ENCODE assay signal across 8 mouse cellular contexts in genomic region chr13:21506221-21506649, GRCm38 (mm10). TPM values are rescaled to one million over a fixed set of nuclear protein-coding genes. Genes with fewer than 3 reads are reported as not detected.
DNase-seq lines count a peak whose midpoint lies in the region; ATAC-seq and TF ChIP-seq lines count a peak whose summit lies in the region.

No protein-coding gene starts in this region.

- H3K27ac ChIP-seq in ES-E14 (ENCODE audit: insufficient read depth, low read depth, low read length, poor library complexity, severe bottlenecking): no peak overlapping the region
- H3K27ac ChIP-seq in forebrain, embryonic 15.5 days (replicated peaks): peak overlapping the region; percentile 80
- peak overlapping the region; percentile 88 for H3K27ac ChIP-seq in layer of hippocampus, adult 2 months
- H3K27ac ChIP-seq in lung, embryonic 14.5 days (ENCODE audit: low read depth): peak overlapping the region; percentile 87
- peak overlapping the region; percentile 60; the same call in 1 of the 2 replicates for H3K27ac ChIP-seq in olfactory bulb, adult 2 months (ENCODE audit: insufficient read depth, low read depth, low read length)
- peak overlapping the region; percentile 53 for H3K27ac ChIP-seq in thymus, adult 2 months (ENCODE audit: control insufficient read depth, insufficient read depth, low read length)

- DNase-seq in ES-E14 (ENCODE audit: low read depth, low spot score): peak; percentile 81
- DNase-seq in cerebellum, adult 11-12 months: peak; percentile 80
- DNase-seq in heart, postnatal 36 days: peak; percentile 80 to 85
- peak; percentile 79 to 83 for DNase-seq in layer of hippocampus, adult 2 months (ENCODE audit: low spot score in 2 of 2)
- DNase-seq in lung, embryonic 14.5 days: peak; percentile 93
- peak; percentile 71 for DNase-seq in thymus, adult 2 months

- no peak for TF ChIP-seq CTCF in layer of hippocampus, adult 2 months (conservative IDR thresholded peaks at IDR 0.05)
- TF ChIP-seq CTCF in lung, embryonic 14.5 days (IDR thresholded peaks at IDR 0.05; ENCODE audit: low read depth): no peak
- no peak for TF ChIP-seq CTCF in olfactory bulb, adult 2 months (IDR thresholded peaks at IDR 0.05; ENCODE audit: insufficient read depth, low read depth, low read length)
- 0 out of 2 replicates have a peak, but pooled peaks have one; percentile 31 for TF ChIP-seq CTCF in thymus, adult 2 months (IDR thresholded peaks at IDR 0.05; ENCODE audit: borderline replicate concordance, control insufficient read depth, extremely low read depth, insufficient read depth, low read length, poor library complexity)

- H3K9ac ChIP-seq in ES-E14 (ENCODE audit: insufficient read depth, low read depth, low read length, poor library complexity, severe bottlenecking): peak overlapping the region; percentile 97
- peak overlapping the region; percentile 72 for H3K9ac ChIP-seq in forebrain, embryonic 15.5 days (replicated peaks)
- peak overlapping the region; percentile 65 for H3K9ac ChIP-seq in lung, embryonic 14.5 days

- peak overlapping the region; percentile 77 to 92 for H3K4me3 ChIP-seq in ES-E14 (ENCODE audit: insufficient read depth in 1 of 2, low read depth in 1 of 2, low read length in 2 of 2, poor library complexity in 1 of 2, severe bottlenecking in 1 of 2)
- H3K4me3 ChIP-seq in forebrain, embryonic 15.5 days: peak overlapping the region; percentile 60
- peak overlapping the region; percentile 66 for H3K4me3 ChIP-seq in layer of hippocampus, adult 2 months
- peak overlapping the region; percentile 62 for H3K4me3 ChIP-seq in lung, embryonic 14.5 days (ENCODE audit: low read depth, low read length)
- H3K4me3 ChIP-seq in olfactory bulb, adult 2 months (ENCODE audit: insufficient read depth, low read depth, low read length): peak overlapping the region; percentile 80
- peak overlapping the region; percentile 80 for H3K4me3 ChIP-seq in thymus, adult 2 months (ENCODE audit: control insufficient read depth, insufficient read depth, low read length)

- ATAC-seq in forebrain, embryonic 15.5 days (replicated peaks): peak; percentile 100
- ATAC-seq in lung, embryonic 14.5 days (ENCODE audit: insufficient read depth): peak; percentile 100

- no peaks in the 10 kb centered on the region for H3K9me3 ChIP-seq in ES-E14 (ENCODE audit: control insufficient read depth, insufficient read depth, low read depth, low read length)
- no peaks in the 10 kb centered on the region for H3K9me3 ChIP-seq in forebrain, embryonic 15.5 days
- H3K9me3 ChIP-seq in lung, embryonic 14.5 days (ENCODE audit: low read depth, low read length): no peaks in the 10 kb centered on the region

- H3K36me3 ChIP-seq in ES-E14 (ENCODE audit: control insufficient read depth, insufficient read depth, low read length, poor library complexity, severe bottlenecking): no peaks in the 10 kb centered on the region
- no peaks in the 10 kb centered on the region for H3K36me3 ChIP-seq in forebrain, embryonic 15.5 days
- H3K36me3 ChIP-seq in lung, embryonic 14.5 days (ENCODE audit: insufficient read depth): no peaks in the 10 kb centered on the region
- H3K36me3 ChIP-seq in thymus, adult 2 months (ENCODE audit: control insufficient read depth, insufficient read depth, low read length): no peaks in the 10 kb centered on the region

- intact Hi-C loops in heart, postnatal 36 days (cut with DNase I): loop anchor here (2.0 to 10.0 kb wide), 3 partner anchors 25 to 101 kb away; partner anchors contain the start of genes Nkapl, Zkscan3 and Zkscan8

- H3K27me3 ChIP-seq in forebrain, embryonic 15.5 days: no peaks in the 10 kb centered on the region
- no peaks in the 10 kb centered on the region for H3K27me3 ChIP-seq in lung, embryonic 14.5 days (ENCODE audit: insufficient read depth, low read length)
- no peaks in the 10 kb centered on the region for H3K27me3 ChIP-seq in thymus, adult 2 months (ENCODE audit: control insufficient read depth, insufficient read depth, low read length)

- under 1% methylated on average over 21 of the region's 21 CpGs for WGBS in forebrain, embryonic 15.5 days
- WGBS in lung, embryonic 14.5 days: under 1% methylated on average over 21 of the region's 21 CpGs
- under 1% methylated on average over 21 of the region's 21 CpGs for WGBS in olfactory bulb, adult 2 months
- WGBS in thymus, adult 2 months: under 1% methylated on average over 21 of the region's 21 CpGs

- in situ Hi-C loops in ES-E14 (cut with MboI; ENCODE audit: low sequenced_read_pairs in 2 of 2, unreplicated experiment in 2 of 2): no loop called here

- H3K4me1 ChIP-seq in ES-E14 (ENCODE audit: control insufficient read depth in 2 of 2, insufficient read depth in 2 of 2, low read length in 2 of 2, poor library complexity in 1 of 2): peaks cover 0 to 2% of the 10 kb centered on the region in 2 experiments; a peak in 1 of 4 replicates
- H3K4me1 ChIP-seq in forebrain, embryonic 15.5 days: peaks cover 7% of the 10 kb centered on the region; the same call in 1 of the 2 replicates
- H3K4me1 ChIP-seq in lung, embryonic 14.5 days (ENCODE audit: insufficient read depth): no peaks in the 10 kb centered on the region
- no peaks in the 10 kb centered on the region for H3K4me1 ChIP-seq in olfactory bulb, adult 2 months (ENCODE audit: control insufficient read depth, insufficient read depth, low read length)
- H3K4me1 ChIP-seq in thymus, adult 2 months (replicated peaks; ENCODE audit: control insufficient read depth, insufficient read depth, low read length): no peaks in the 10 kb centered on the region

- peak; percentile 69 for TF ChIP-seq POLR2A in olfactory bulb, adult 2 months (IDR thresholded peaks at IDR 0.05; ENCODE audit: insufficient read depth, low read depth, low read length)
- TF ChIP-seq POLR2A in thymus, adult 2 months (IDR thresholded peaks at IDR 0.05; ENCODE audit: control insufficient read depth, extremely low read depth, insufficient read depth, low read length, poor library complexity): no peak

- peak overlapping the region; percentile 56 for H3K4me2 ChIP-seq in forebrain, embryonic 15.5 days (replicated peaks)
- peak overlapping the region; percentile 64 for H3K4me2 ChIP-seq in lung, embryonic 14.5 days

TF ChIP-seq in ES-E14, 5 proteins besides CTCF, POLR2A, EP300 and RAD21:
- TF ChIP-seq MAFK (IDR thresholded peaks at IDR 0.05; ENCODE audit: insufficient read depth, low read depth, low read length) (no peak), HCFC1 (IDR thresholded peaks at IDR 0.05; ENCODE audit: borderline replicate concordance, insufficient read depth, low read length) (peak; percentile 69)

RNA-seq across cellular contexts. Expression of gene Gm11273, which starts 5.0 kb away (rescaled TPM):
- 23.4 and 35.7 TPM in 2 replicates for total RNA-seq in ES-E14 (2012; rRNA removed)
- polyA plus RNA-seq in forebrain, embryonic 15.5 days (2015; fragmentation: Nextera tagmentation; extraction: Ambion mirVana): 4.5 and 8.2 TPM in 2 replicates
- total RNA-seq in heart, postnatal 36 days (2021): 100 to 1,000 TPM; 247 to 265 TPM
- total RNA-seq in layer of hippocampus, adult 2 months (2021): 10 to 100 TPM; 59.2 to 60.9 TPM
- polyA plus RNA-seq in lung, embryonic 14.5 days (2014; fragmentation: Nextera tagmentation; extraction: Ambion mirVana): 6.6 and 7.6 TPM in 2 replicates
- not detected in 2 replicates for polyA plus RNA-seq in olfactory bulb, adult 2 months (2012; ENCODE audit: insufficient read depth, insufficient read length, low replicate concordance, missing spikeins)
- 5.6 and 9.5 TPM in 2 replicates for polyA plus RNA-seq in thymus, adult 2 months (2012; rRNA removed)

RNA-seq across cellular contexts. Expression of gene AK157302, which starts 11.2 kb away (rescaled TPM):
- 0.11 and 0.31 TPM in 2 replicates for total RNA-seq in ES-E14 (2012; rRNA removed)
- 0.23 and 0.24 TPM in 2 replicates for polyA plus RNA-seq in forebrain, embryonic 15.5 days (2015; fragmentation: Nextera tagmentation; extraction: Ambion mirVana)
- total RNA-seq in heart, postnatal 36 days (2021): 10 to 100 TPM; 26.5 to 28.1 TPM
- total RNA-seq in layer of hippocampus, adult 2 months (2021): 10 to 100 TPM; 19.4 to 21.2 TPM
- 0.74 and 0.96 TPM in 2 replicates for polyA plus RNA-seq in lung, embryonic 14.5 days (2014; fragmentation: Nextera tagmentation; extraction: Ambion mirVana)
- polyA plus RNA-seq in olfactory bulb, adult 2 months (2012; ENCODE audit: insufficient read depth, insufficient read length, low replicate concordance, missing spikeins): not detected in 2 replicates
- polyA plus RNA-seq in thymus, adult 2 months (2012; rRNA removed): 0.07 and 0.09 TPM in 2 replicates

RNA-seq across cellular contexts. Expression of gene Zkscan8, which starts 24.7 kb away (rescaled TPM):
- 9.2 and 16.1 TPM in 2 replicates for total RNA-seq in ES-E14 (2012; rRNA removed)
- 4.9 and 5.4 TPM in 2 replicates for polyA plus RNA-seq in forebrain, embryonic 15.5 days (2015; fragmentation: Nextera tagmentation; extraction: Ambion mirVana)
- total RNA-seq in heart, postnatal 36 days (2021): 10 to 100 TPM in 1 of 2 experiments, 1 to 10 TPM in 1; 9.0 to 14.6 TPM
- 10 to 100 TPM; 20.2 to 23.4 TPM for total RNA-seq in layer of hippocampus, adult 2 months (2021)
- 10.1 and 10.5 TPM in 2 replicates for polyA plus RNA-seq in lung, embryonic 14.5 days (2014; fragmentation: Nextera tagmentation; extraction: Ambion mirVana)
- polyA plus RNA-seq in olfactory bulb, adult 2 months (2012; ENCODE audit: insufficient read depth, insufficient read length, low replicate concordance, missing spikeins): not detected in 2 replicates
- 4.9 and 5.3 TPM in 2 replicates for polyA plus RNA-seq in thymus, adult 2 months (2012; rRNA removed)

RNA-seq across cellular contexts. Expression of gene Gm10065, which starts 27.0 kb away (rescaled TPM):
- total RNA-seq in ES-E14 (2012; rRNA removed): not detected in 2 replicates
- not detected in 2 replicates for polyA plus RNA-seq in forebrain, embryonic 15.5 days (2015; fragmentation: Nextera tagmentation; extraction: Ambion mirVana)
- total RNA-seq in heart, postnatal 36 days (2021): not detected
- not detected for total RNA-seq in layer of hippocampus, adult 2 months (2021)
- polyA plus RNA-seq in lung, embryonic 14.5 days (2014; fragmentation: Nextera tagmentation; extraction: Ambion mirVana): not detected in 2 replicates
- not detected in 2 replicates for polyA plus RNA-seq in olfactory bulb, adult 2 months (2012; ENCODE audit: insufficient read depth, insufficient read length, low replicate concordance, missing spikeins)
- not detected in 2 replicates for polyA plus RNA-seq in thymus, adult 2 months (2012; rRNA removed)

RNA-seq across cellular contexts. Expression of gene Zkscan4, which starts 27.5 kb away (rescaled TPM):
- 0.31 and 0.79 TPM in 2 replicates for total RNA-seq in ES-E14 (2012; rRNA removed)
- polyA plus RNA-seq in forebrain, embryonic 15.5 days (2015; fragmentation: Nextera tagmentation; extraction: Ambion mirVana): 9.4 and 11.0 TPM in 2 replicates
- 1 to 10 TPM; 1.2 to 1.5 TPM for total RNA-seq in heart, postnatal 36 days (2021)
- total RNA-seq in layer of hippocampus, adult 2 months (2021): 1 to 10 TPM; 6.5 TPM
- 3.4 and 3.5 TPM in 2 replicates for polyA plus RNA-seq in lung, embryonic 14.5 days (2014; fragmentation: Nextera tagmentation; extraction: Ambion mirVana)
- polyA plus RNA-seq in olfactory bulb, adult 2 months (2012; ENCODE audit: insufficient read depth, insufficient read length, low replicate concordance, missing spikeins): not detected in 2 replicates
- 0.18 and 0.26 TPM in 2 replicates for polyA plus RNA-seq in thymus, adult 2 months (2012; rRNA removed)
